Mouse (Mus musculus) midbrain, postnatal 0 days (tissue): ENCODE measurements around the gene Rnf227. TPM values are rescaled to one million over a fixed set of nuclear protein-coding genes. Genes with fewer than 3 reads are reported as not detected.

Experiments used
- ATAC-seq: fragments of 200-750 bp; cut with Nextera tagmentation; 2 replicates; pipeline ENCODE4 v1.8.0; 2017; ENCODE audit warnings: moderate number of reproducible peaks, mild to moderate bottlenecking, moderate TSS enrichment, moderate library complexity; ENCODE audit not compliant: low FRiP score
- DNase-seq: peaks from one replicate; pipeline ENCODE4 v3.0.0-alpha.2; 2015; ENCODE audit warnings: low spot score
- H3K27ac ChIP-seq: fragments of 300-500 bp; sonication (generic); 2 replicates; pipeline ENCODE4 v1.5.1; 2014; ENCODE audit warnings: low read depth, mild to moderate bottlenecking, low read length, mixed read lengths
- H3K27me3 ChIP-seq: fragments of 300-500 bp; sonication (generic); 2 replicates; pipeline ENCODE4 v1.6.1; 2014; ENCODE audit warnings: low read length, control low read depth, mixed read lengths; ENCODE audit not compliant: insufficient read depth
- H3K36me3 ChIP-seq: fragments of 300-500 bp; sonication (generic); 2 replicates; pipeline ENCODE4 v1.6.1; 2014; ENCODE audit warnings: low read length, control low read depth, mixed read lengths; ENCODE audit not compliant: insufficient read depth
- H3K4me1 ChIP-seq: fragments of 300-500 bp; sonication (generic); 2 replicates; pipeline ENCODE4 v1.6.1; 2014; ENCODE audit warnings: mild to moderate bottlenecking, control low read depth, antibody characterized with exemption, low read length, mixed read lengths; ENCODE audit not compliant: insufficient read depth
- H3K4me2 ChIP-seq: fragments of 300-500 bp; sonication (generic); 2 replicates; pipeline ENCODE4 v1.6.1; 2014; ENCODE audit warnings: low read depth, mild to moderate bottlenecking, low read length, mixed read lengths; ENCODE audit not compliant: poor library complexity, severe bottlenecking
- H3K4me3 ChIP-seq: fragments of 300-500 bp; sonication (generic); 2 replicates; pipeline ENCODE4 v1.5.1; 2014; ENCODE audit warnings: low read depth, mild to moderate bottlenecking, low read length, moderate library complexity
- H3K9ac ChIP-seq: fragments of 300-500 bp; sonication (generic); replicated peaks from 2 replicates; pipeline ENCODE4 v1.6.1; 2014; ENCODE audit warnings: mild to moderate bottlenecking, low read length, moderate library complexity, mixed read lengths; ENCODE audit not compliant: poor library complexity, severe bottlenecking
- H3K9me3 ChIP-seq: fragments of 300-500 bp; sonication (generic); 2 replicates; pipeline ENCODE4 v1.6.1; 2016; ENCODE audit warnings: low read length, control low read depth
- CTCF ChIP-seq: IDR thresholded peaks from 2 replicates; pipeline ENCODE4 v1.5.1; 2016; ENCODE audit warnings: antibody characterized with exemption, mild to moderate bottlenecking
- WGBS: fragments of 180-500 bp; shearing (Covaris S2); extraction: QIAGEN DNeasy Blood & Tissue Kit; methylation state at CpG from one replicate; pipeline ENCODE4 v1.1.7; 2014; 5-methylcytosine and 5-hydroxymethylcytosine counted together
- polyA plus RNA-seq: library from polyadenylated mRNA; unstranded; fragments of >200 nt; fragmentation: Nextera tagmentation; extraction: Ambion mirVana; gene quantifications from 2 replicates; pipeline ENCODE4 v1.2.1, GENCODE M21; 2015
- total RNA-seq: library from RNA; depleted of rRNA; stranded (reverse); fragments of >200 nt; gene quantifications from 2 replicates; pipeline ENCODE4 v1.2.3, GENCODE M21; 2014

The Rnf227 gene
- total and polyA plus RNA-seq, 2 experiments from 2014 or later = 245 to 383 TPM

DNA sequence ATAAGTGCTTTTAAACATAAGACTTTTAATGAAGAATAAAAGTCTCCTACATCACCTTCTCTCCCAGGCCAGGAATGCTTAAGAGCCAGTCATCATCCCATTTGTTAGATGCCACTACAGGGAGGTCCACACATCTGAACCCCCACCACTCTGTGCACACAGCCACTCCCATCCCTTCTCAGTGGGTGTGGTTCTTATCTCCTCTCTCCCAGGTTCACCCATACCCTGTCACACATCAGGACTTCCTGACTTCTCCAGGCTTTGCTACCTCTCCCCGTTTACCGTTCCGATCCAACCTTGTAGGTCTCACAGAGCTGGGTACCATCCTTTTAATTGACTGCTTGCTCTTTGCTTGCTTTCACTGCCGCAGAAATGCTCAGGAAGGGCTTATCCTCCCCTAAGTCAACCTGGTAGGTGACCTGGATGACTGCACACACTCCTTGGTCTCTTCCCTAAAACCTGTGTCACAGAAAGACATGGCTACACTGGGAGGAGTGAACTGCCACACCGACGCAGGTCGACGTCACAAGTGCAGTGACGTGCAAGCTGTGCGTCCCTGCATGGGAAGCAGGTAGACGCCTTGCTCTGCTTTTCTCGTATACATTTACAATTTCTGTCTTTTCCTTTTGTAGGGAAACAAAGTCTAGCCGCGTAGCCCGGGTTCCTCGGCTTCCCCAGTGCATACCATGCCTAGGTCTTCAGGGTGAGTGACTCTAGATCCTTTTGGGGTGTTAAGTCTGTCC lies 33.1 kb downstream of the Rnf227 start:
- Histone ChIP-seq H3K27ac (no peak overlapping the region), H3K4me3 (no peak overlapping the region), H3K4me2 (no peak overlapping the region), H3K9ac (no peak overlapping the region), H3K4me1 (peaks cover 6% of the 10 kb centered on the region; the same call in 1 of the 2 replicates), H3K36me3 (peaks cover 5% of the 10 kb centered on the region; the same call in 1 of the 2 replicates), H3K9me3 (no peaks in the 10 kb centered on the region), H3K27me3 (no peaks in the 10 kb centered on the region)
- ATAC-seq = no peak
- DNase-seq = no peak
- no peak for TF ChIP-seq CTCF
- 94% methylated on average over 16 of the region's 16 CpGs for WGBS

DNA sequence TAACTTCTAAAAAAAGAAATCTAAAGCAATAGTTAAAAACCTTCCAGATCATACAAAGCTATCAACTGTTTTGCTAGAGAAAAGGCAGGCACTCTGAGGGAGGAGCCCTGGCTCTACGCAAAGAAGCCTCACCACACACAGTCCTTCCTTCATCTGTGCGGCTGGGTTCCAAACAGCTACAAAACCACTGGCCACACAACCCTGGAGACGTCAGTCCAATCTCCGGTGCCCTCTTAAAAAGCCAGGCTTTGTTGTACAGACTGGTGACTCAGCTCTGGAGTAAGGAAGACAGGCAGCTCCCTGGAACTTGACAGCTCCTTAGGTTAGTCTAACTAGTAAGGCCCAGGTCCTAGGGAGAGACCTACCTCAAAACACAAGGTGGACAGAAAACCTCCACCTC lies 35.4 kb downstream of the Rnf227 start:
- peaks cover 5% of the 10 kb centered on the region; the same call in 1 of the 2 replicates for H3K36me3 ChIP-seq
- no peak overlapping the region for H3K27ac ChIP-seq
- no peak for DNase-seq
- no peak for ATAC-seq
- no peaks in the 10 kb centered on the region for H3K27me3 ChIP-seq
- H3K4me2 ChIP-seq = no peak overlapping the region
- WGBS = 89% methylated on average over 4 of the region's 4 CpGs
- peaks cover 6% of the 10 kb centered on the region; the same call in 1 of the 2 replicates for H3K4me1 ChIP-seq
- H3K9me3 ChIP-seq = no peaks in the 10 kb centered on the region
- no peak overlapping the region for H3K9ac ChIP-seq
- TF ChIP-seq CTCF = no peak
- H3K4me3 ChIP-seq = no peak overlapping the region

DNA sequence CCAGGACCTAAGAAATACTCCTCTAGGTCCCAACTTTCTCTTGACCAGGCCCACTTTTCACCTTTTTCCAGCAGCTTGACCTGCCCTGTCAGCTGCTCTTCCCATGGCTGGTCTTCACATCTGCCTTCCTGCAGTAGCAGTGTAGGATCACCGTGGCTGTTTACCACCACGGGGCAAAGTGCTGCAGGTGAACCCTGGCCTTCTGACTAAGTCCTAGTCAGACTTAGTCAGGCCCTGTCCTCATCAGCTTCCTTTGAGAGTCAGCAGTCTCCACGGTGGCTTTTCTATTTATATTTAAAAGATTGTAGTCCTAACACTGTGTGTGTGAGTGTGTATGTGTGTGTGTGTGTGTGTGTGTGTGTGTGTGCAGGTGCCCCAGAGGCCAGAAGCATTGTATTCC lies 37.5 kb downstream of the Rnf227 start:
- 85% methylated on average over 3 of the region's 3 CpGs for WGBS
- no peak overlapping the region for H3K27ac ChIP-seq

DNA sequence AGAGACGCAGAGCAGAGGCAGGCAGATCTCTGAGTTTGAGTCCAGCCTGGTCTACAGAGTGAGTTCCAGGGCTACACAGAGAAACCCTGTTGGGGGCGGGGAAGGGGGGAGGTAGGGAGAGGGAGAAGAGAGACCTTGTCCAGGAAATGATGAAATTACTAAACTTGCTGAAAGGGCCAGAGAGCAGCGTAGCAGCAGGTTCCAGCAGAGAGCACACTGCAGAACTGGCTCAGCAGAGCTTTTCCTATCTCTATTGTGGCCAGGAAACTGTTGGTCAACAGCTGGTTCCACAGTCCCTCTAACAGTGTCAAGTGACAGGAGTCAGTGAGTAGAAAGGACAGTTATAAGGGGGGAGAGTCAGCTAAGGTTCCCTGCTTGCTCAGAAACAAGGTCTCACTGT lies 39.3 kb downstream of the Rnf227 start:
- no peaks in the 10 kb centered on the region for H3K27me3 ChIP-seq
- H3K9ac ChIP-seq = no peak overlapping the region
- no peak overlapping the region for H3K27ac ChIP-seq
- H3K4me1 ChIP-seq = no peaks in the 10 kb centered on the region
- DNase-seq = no peak
- H3K9me3 ChIP-seq = no peaks in the 10 kb centered on the region
- no peak overlapping the region for H3K4me3 ChIP-seq
- no peak for TF ChIP-seq CTCF
- H3K4me2 ChIP-seq = no peak overlapping the region
- 0 out of 2 replicates have a peak, but pooled peaks cover 3% of the 10 kb centered on the region for H3K36me3 ChIP-seq
- WGBS = 93% methylated on average over 3 of the region's 3 CpGs
- ATAC-seq = no peak

More for the DNA sequence above, 37.5 kb downstream of the Rnf227 start:
- Histone ChIP-seq H3K9me3 (no peaks in the 10 kb centered on the region), H3K4me3 (no peak overlapping the region), H3K36me3 (peaks cover 5% of the 10 kb centered on the region; the same call in 1 of the 2 replicates), H3K4me1 (no peaks in the 10 kb centered on the region), H3K27me3 (no peaks in the 10 kb centered on the region), H3K4me2 (no peak overlapping the region), H3K9ac (no peak overlapping the region)
- no peak for TF ChIP-seq CTCF
- ATAC-seq (no peak), DNase-seq (no peak)

DNA sequence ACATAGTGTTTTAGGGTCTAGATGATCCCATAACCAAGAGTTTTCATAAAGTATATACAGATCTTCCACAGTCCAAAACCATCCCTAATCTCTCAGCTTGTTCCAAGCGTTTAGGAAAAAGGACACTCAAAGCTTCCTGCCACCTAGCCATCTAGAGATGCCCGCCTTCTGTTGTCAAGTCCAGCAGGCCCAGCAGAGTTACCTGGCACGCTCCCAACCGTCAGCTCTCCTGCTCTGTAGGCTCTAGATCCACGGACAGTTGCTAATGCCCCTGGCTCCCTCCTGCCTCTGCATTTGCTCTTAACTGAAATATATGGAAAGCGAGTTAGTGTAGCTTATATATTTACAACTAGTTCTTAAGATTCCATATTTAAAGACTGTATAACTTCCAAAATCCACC lies 41.1 kb downstream of the Rnf227 start:
- Histone ChIP-seq H3K9me3 (no peaks in the 10 kb centered on the region), H3K4me3 (no peak overlapping the region), H3K4me2 (no peak overlapping the region), H3K27ac (no peak overlapping the region), H3K4me1 (no peaks in the 10 kb centered on the region), H3K27me3 (no peaks in the 10 kb centered on the region), H3K36me3 (no peaks in the 10 kb centered on the region), H3K9ac (no peak overlapping the region)
- no peak for TF ChIP-seq CTCF
- DNase-seq (no peak), ATAC-seq (no peak)
- 80% methylated on average over 6 of the region's 6 CpGs for WGBS

DNA sequence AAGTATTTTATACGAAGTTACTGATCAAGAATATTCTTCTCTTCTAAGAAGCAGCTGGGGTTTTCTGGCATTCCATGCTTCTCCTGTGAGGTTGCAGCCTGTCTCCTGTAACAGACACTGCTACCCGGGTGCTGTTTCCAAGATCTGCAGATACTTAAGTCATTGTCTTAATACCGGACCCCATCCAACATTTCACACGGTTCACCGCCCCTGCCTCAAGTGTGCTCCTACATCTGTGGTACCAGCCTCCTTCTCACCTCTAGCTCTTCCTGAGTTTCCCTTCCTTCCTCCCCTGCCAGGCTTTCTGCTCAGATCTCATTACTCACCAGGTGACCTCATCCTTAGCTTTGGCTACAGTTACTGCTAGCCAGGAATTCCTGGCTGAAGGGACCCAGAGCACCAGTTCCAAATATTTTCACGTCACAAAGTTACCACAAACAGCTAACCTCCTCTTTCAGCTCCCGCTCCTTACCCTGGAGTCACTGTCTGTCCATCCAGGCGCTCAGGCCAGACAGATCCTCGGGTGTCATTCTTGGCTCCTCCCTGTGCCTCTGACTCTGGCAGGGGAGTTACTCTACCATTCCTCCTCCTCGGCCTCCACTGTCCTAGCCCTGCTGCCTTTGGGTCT lies 42.3 kb downstream of the Rnf227 start:
- ATAC-seq (no peak), DNase-seq (no peak)
- H3K27me3 ChIP-seq = no peaks in the 10 kb centered on the region
- H3K4me1 ChIP-seq = no peaks in the 10 kb centered on the region
- no peak overlapping the region for H3K4me2 ChIP-seq
- 65% methylated on average over 10 of the region's 10 CpGs for WGBS
- H3K36me3 ChIP-seq = no peaks in the 10 kb centered on the region
- no peak overlapping the region for H3K4me3 ChIP-seq
- no peaks in the 10 kb centered on the region for H3K9me3 ChIP-seq
- no peak overlapping the region for H3K9ac ChIP-seq
- H3K27ac ChIP-seq = no peak overlapping the region
- no peak for TF ChIP-seq CTCF
